Mouse (Mus musculus): ENCODE measurements at regions not wholly inside any gene's neighbourhood (a gene's known extent, or its start where the extent isn't known, plus 50 kb on each side); places are given as distances from the start of the nearest gene placed in this dataset.
"Not testable (repeated sequence)": the region's sequence is repeated elsewhere in the genome, so short reads cannot be mapped to it uniquely, and the experiment has no call there.

DNA sequence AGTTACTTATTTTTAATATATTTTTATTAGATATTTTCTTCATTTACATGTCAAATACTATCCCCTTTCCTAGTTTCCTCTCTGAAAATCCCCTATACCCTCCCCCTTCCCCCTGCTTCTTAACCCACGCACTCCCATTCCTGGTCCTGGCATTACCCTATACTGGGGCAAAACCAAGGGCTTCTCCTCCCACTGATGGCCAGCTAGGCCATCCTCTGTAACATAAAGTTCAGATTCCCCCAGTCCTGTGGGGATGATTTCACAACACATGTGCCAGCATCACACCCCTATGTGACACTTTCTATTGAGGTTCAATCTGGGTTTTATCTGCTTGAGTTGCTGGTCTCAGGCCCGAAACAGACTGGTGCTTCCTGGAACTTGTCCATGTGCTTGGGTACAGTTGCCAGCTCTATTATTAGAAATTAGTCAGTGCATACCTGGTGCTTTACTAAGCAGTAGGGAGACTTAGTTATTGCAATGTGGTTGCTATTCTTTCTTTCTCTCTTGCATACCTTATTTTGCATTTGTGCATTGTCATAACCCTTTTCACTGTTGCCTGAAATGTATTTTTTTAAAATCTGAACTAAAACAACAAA is 295.5 kb downstream of the Grxcr1 start:
- ATAC-seq (ENCODE audit: low FRiP score, low TSS enrichment), result no peak
- Histone ChIP-seq H3K27ac (replicated peaks; ENCODE audit: low read depth, low read length) (no peak overlapping the region), H3K27me3 (ENCODE audit: control insufficient read depth, insufficient read depth, low read length) (no peaks in the 10 kb centered on the region), H3K4me1 (ENCODE audit: control insufficient read depth, insufficient read depth, low read length) (no peaks in the 10 kb centered on the region), H3K36me3 (ENCODE audit: control insufficient read depth, insufficient read depth, low read length) (no peaks in the 10 kb centered on the region), H3K9ac (replicated peaks; ENCODE audit: low read length) (no peak overlapping the region), H3K4me3 (replicated peaks; ENCODE audit: low read depth, low read length) (no peak overlapping the region), H3K9me3 (ENCODE audit: control insufficient read depth, low read length) (no peaks in the 10 kb centered on the region), H3K4me2 (ENCODE audit: low read length) (no peak overlapping the region)
- 95% methylated on average over 2 of the region's 2 CpGs for WGBS
- DNase-seq, result no peak

DNA sequence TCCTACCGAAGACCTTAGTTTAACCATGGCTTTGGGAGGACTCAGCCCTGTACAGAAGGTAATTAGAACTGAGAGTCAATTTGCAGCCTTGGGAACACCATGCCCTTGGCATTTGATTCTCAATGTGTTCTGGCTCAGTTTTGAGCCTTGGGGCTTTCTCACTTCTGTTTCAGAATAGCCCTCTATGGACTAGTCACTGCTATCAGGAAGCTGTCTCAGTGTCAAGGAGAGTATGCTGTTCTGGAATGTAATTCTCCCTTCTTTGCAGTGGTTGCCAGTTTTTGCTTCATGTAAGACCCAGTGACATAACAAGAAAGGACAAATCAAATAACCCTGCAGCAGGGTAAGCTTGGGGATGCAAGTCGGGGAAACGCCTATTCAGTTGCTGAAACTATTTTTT is 297.7 kb downstream of the Grxcr1 start:
- Histone ChIP-seq H3K4me2 (ENCODE audit: low read length) (no peak overlapping the region), H3K27ac (replicated peaks; ENCODE audit: low read depth, low read length) (no peak overlapping the region), H3K9me3 (ENCODE audit: control insufficient read depth, low read length) (no peaks in the 10 kb centered on the region), H3K4me1 (ENCODE audit: control insufficient read depth, insufficient read depth, low read length) (no peaks in the 10 kb centered on the region), H3K9ac (replicated peaks; ENCODE audit: low read length) (no peak overlapping the region), H3K27me3 (ENCODE audit: control insufficient read depth, insufficient read depth, low read length) (no peaks in the 10 kb centered on the region), H3K36me3 (ENCODE audit: control insufficient read depth, insufficient read depth, low read length) (no peaks in the 10 kb centered on the region), H3K4me3 (replicated peaks; ENCODE audit: low read depth, low read length) (no peak overlapping the region)
- peak; percentile 31 for DNase-seq
- ATAC-seq (ENCODE audit: low FRiP score, low TSS enrichment), result peak; percentile 17; the same call in 1 of the 2 replicates
- 74% methylated on average over 3 of the region's 3 CpGs for WGBS

- Histone ChIP-seq H3K9ac (replicated peaks; ENCODE audit: low read length) (no peak overlapping the region), H3K27me3 (ENCODE audit: control insufficient read depth, insufficient read depth, low read length) (no peaks in the 10 kb centered on the region), H3K9me3 (ENCODE audit: control insufficient read depth, low read length) (no peaks in the 10 kb centered on the region), H3K4me3 (replicated peaks; ENCODE audit: low read depth, low read length) (no peak overlapping the region), H3K4me2 (ENCODE audit: low read length) (no peak overlapping the region), H3K36me3 (ENCODE audit: control insufficient read depth, insufficient read depth, low read length) (no peaks in the 10 kb centered on the region), H3K4me1 (ENCODE audit: control insufficient read depth, insufficient read depth, low read length) (no peaks in the 10 kb centered on the region), H3K27ac (replicated peaks; ENCODE audit: low read depth, low read length) (no peak overlapping the region)
- no peak for ATAC-seq (ENCODE audit: low FRiP score, low TSS enrichment)
- whole genome bisulfite sequencing, result 70% methylated on average over 2 of the region's 2 CpGs
- DNase-seq, result no peak
These were observed 298.2 kb downstream of the Grxcr1 start for GRCm38 (mm10) chr5:68329828-68330227.

DNA sequence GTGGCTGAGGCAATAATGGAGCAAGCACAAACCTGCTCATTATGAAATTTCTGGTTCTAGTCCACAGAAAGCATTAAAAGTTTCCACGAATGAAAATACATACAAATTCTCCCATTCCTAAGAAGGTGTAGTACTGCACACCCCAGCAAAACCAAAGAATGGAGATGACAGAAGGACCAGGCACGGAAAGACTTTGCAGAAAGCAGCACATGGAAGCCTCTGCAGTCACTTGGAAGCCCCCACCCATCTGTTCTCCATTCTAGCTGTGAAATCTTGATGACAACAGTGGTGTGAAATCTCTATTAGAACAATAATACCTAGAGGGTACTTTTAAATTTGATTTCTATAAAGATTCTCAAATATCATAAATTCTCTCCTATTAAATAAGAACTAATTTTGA is 319.3 kb downstream of the Grxcr1 start:
- Histone ChIP-seq H3K4me2 (ENCODE audit: low read length) (no peak overlapping the region), H3K4me1 (ENCODE audit: control insufficient read depth, insufficient read depth, low read length) (no peaks in the 10 kb centered on the region), H3K4me3 (replicated peaks; ENCODE audit: low read depth, low read length) (no peak overlapping the region), H3K27me3 (ENCODE audit: control insufficient read depth, insufficient read depth, low read length) (no peaks in the 10 kb centered on the region), H3K27ac (replicated peaks; ENCODE audit: low read depth, low read length) (no peak overlapping the region), H3K9ac (replicated peaks; ENCODE audit: low read length) (no peak overlapping the region), H3K36me3 (ENCODE audit: control insufficient read depth, insufficient read depth, low read length) (no peaks in the 10 kb centered on the region), H3K9me3 (ENCODE audit: control insufficient read depth, low read length) (no peaks in the 10 kb centered on the region)
- 68% methylated on average over 2 of the region's 2 CpGs for WGBS
- no peak for DNase-seq
- no peak for ATAC-seq (ENCODE audit: low FRiP score, low TSS enrichment)

GRCm38 (mm10) chr5:68351793-68352192 is 320.2 kb downstream of the Grxcr1 start:
- no peaks in the 10 kb centered on the region for H3K4me1 ChIP-seq (ENCODE audit: control insufficient read depth, insufficient read depth, low read length)
- H3K9ac ChIP-seq (replicated peaks; ENCODE audit: low read length), result no peak overlapping the region
- no peak overlapping the region for H3K4me3 ChIP-seq (replicated peaks; ENCODE audit: low read depth, low read length)
- DNase-seq (peak; percentile 37), ATAC-seq (ENCODE audit: low FRiP score, low TSS enrichment) (no peak)
- no peaks in the 10 kb centered on the region for H3K9me3 ChIP-seq (ENCODE audit: control insufficient read depth, low read length)
- H3K27me3 ChIP-seq (ENCODE audit: control insufficient read depth, insufficient read depth, low read length), result no peaks in the 10 kb centered on the region
- no peaks in the 10 kb centered on the region for H3K36me3 ChIP-seq (ENCODE audit: control insufficient read depth, insufficient read depth, low read length)
- H3K27ac ChIP-seq (replicated peaks; ENCODE audit: low read depth, low read length), result no peak overlapping the region
- H3K4me2 ChIP-seq (ENCODE audit: low read length), result no peak overlapping the region
- 68% methylated on average over 5 of the region's 5 CpGs for WGBS

DNA sequence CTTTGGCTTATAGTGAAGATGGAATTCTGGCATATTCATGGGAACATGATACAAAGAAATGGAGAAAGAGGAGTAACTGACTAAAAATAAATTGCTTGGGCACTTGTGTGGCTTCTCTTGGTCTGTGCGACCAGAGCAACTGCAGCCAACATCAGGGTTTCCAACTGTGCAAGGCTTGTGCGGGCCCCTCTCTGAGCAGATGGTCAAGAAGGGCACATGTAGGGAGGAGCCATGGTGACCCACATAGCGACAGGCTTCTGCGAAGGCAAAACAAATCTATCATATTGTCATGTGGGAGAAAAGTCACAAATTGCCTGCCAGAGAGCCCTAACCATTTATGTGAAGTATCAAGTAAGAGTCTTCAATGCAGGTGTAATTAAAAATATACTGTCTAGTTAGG is 321.6 kb downstream of the Grxcr1 start:
- DNase-seq, result no peak

GRCm38 (mm10) chr5:68353816-68354215 is 322.2 kb downstream of the Grxcr1 start:
- not testable (repeated sequence) for H3K9ac ChIP-seq (replicated peaks; ENCODE audit: low read length); H3K27me3 ChIP-seq (ENCODE audit: control insufficient read depth, insufficient read depth, low read length); ATAC-seq (ENCODE audit: low FRiP score, low TSS enrichment); DNase-seq; H3K4me3 ChIP-seq (replicated peaks; ENCODE audit: low read depth, low read length); H3K4me1 ChIP-seq (ENCODE audit: control insufficient read depth, insufficient read depth, low read length); H3K27ac ChIP-seq (replicated peaks; ENCODE audit: low read depth, low read length); H3K36me3 ChIP-seq (ENCODE audit: control insufficient read depth, insufficient read depth, low read length); H3K4me2 ChIP-seq (ENCODE audit: low read length); H3K9me3 ChIP-seq (ENCODE audit: control insufficient read depth, low read length)
- 79% methylated on average over 3 of the region's 3 CpGs for WGBS

More for the DNA sequence above, 321.6 kb downstream of the Grxcr1 start:
- Histone ChIP-seq H3K4me1 (ENCODE audit: control insufficient read depth, insufficient read depth, low read length) (no peaks in the 10 kb centered on the region), H3K36me3 (ENCODE audit: control insufficient read depth, insufficient read depth, low read length) (no peaks in the 10 kb centered on the region), H3K4me3 (replicated peaks; ENCODE audit: low read depth, low read length) (no peak overlapping the region), H3K9me3 (ENCODE audit: control insufficient read depth, low read length) (no peaks in the 10 kb centered on the region), H3K27me3 (ENCODE audit: control insufficient read depth, insufficient read depth, low read length) (no peaks in the 10 kb centered on the region), H3K4me2 (ENCODE audit: low read length) (no peak overlapping the region), H3K27ac (replicated peaks; ENCODE audit: low read depth, low read length) (no peak overlapping the region), H3K9ac (replicated peaks; ENCODE audit: low read length) (no peak overlapping the region)
- ATAC-seq (ENCODE audit: low FRiP score, low TSS enrichment), result no peak
- WGBS, result 76% methylated on average over 4 of the region's 4 CpGs

- Histone ChIP-seq H3K27me3 (ENCODE audit: control insufficient read depth, insufficient read depth, low read length) (no peaks in the 10 kb centered on the region), H3K9ac (replicated peaks; ENCODE audit: low read length) (no peak overlapping the region), H3K9me3 (ENCODE audit: control insufficient read depth, low read length) (no peaks in the 10 kb centered on the region), H3K36me3 (ENCODE audit: control insufficient read depth, insufficient read depth, low read length) (no peaks in the 10 kb centered on the region), H3K4me1 (ENCODE audit: control insufficient read depth, insufficient read depth, low read length) (no peaks in the 10 kb centered on the region), H3K4me3 (replicated peaks; ENCODE audit: low read depth, low read length) (no peak overlapping the region), H3K4me2 (ENCODE audit: low read length) (no peak overlapping the region), H3K27ac (replicated peaks; ENCODE audit: low read depth, low read length) (no peak overlapping the region)
- ATAC-seq (ENCODE audit: low FRiP score, low TSS enrichment) (peak; percentile 51), DNase-seq (no peak)
- 75% methylated on average over 3 of the region's 3 CpGs for WGBS
These were observed 330.1 kb downstream of the Grxcr1 start for GRCm38 (mm10) chr5:68361581-68362211.

- no peak overlapping the region for H3K9ac ChIP-seq (replicated peaks; ENCODE audit: low read length)
- ATAC-seq (ENCODE audit: low FRiP score, low TSS enrichment), result no peak
- H3K27me3 ChIP-seq (ENCODE audit: control insufficient read depth, insufficient read depth, low read length), result no peaks in the 10 kb centered on the region
- no peak for DNase-seq
- no peak overlapping the region for H3K4me2 ChIP-seq (ENCODE audit: low read length)
- H3K4me3 ChIP-seq (replicated peaks; ENCODE audit: low read depth, low read length), result no peak overlapping the region
- H3K36me3 ChIP-seq (ENCODE audit: control insufficient read depth, insufficient read depth, low read length), result no peaks in the 10 kb centered on the region
- no peak overlapping the region for H3K27ac ChIP-seq (replicated peaks; ENCODE audit: low read depth, low read length)
- H3K4me1 ChIP-seq (ENCODE audit: control insufficient read depth, insufficient read depth, low read length), result no peaks in the 10 kb centered on the region
- H3K9me3 ChIP-seq (ENCODE audit: control insufficient read depth, low read length), result no peaks in the 10 kb centered on the region
- 89% methylated on average over 2 of the region's 2 CpGs for WGBS
These were observed 341.4 kb downstream of the Grxcr1 start for GRCm38 (mm10) chr5:68373082-68373481.

Data from midbrain, embryonic 14.5 days (tissue).